Mouse (Mus musculus) lung, adult 18-20 months (tissue): Measurements from ENCODE around the gene Ccdc22.

ENCODE experiments used
- DNase-seq, 2 experiments: peaks; one replicate each; pipeline ENCODE4 v3.0.0; 2022; ENCODE audit warnings: mixed read lengths in 2 of 2

Gene Ccdc22

DNA sequence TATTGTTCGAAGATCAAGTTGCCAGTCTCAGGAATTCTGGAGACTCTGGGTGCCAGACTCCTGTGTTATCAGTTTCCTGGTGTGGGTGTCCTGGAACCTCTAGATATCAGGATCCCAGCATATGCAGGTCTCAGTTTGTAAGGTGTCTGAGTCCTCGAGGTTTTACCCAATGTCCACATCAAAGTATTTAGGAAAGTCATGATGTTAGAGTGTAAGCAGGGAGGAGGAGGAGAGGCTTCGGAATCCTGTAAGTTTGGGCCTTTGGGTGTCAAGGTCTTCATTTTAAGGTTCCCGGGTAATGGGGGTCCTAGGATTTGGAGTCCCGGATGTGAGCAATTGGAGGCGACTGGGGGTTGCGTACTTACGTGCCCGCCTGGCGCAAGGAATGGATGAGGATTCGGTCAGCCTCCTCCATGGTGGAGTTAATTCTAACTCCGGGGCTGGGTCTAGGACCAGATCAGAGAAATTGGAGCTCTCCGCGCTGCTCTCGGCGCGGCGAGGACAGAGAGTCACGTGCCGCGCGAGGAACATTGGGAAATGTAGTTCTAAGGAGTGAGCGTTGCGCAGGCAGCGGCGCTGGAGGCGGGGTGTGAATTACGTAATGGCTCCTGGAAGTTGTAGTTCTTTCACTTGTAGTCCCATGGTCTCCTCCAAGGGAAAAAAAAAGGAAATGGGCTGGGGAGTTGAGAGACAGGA is at the start of gene Ccdc22:
Gene Ccdc22 (minus strand): TSS at position 639 of the 696 bp plus-strand sequence.
- peak; percentile 87 to 90 for DNase-seq

DNA sequence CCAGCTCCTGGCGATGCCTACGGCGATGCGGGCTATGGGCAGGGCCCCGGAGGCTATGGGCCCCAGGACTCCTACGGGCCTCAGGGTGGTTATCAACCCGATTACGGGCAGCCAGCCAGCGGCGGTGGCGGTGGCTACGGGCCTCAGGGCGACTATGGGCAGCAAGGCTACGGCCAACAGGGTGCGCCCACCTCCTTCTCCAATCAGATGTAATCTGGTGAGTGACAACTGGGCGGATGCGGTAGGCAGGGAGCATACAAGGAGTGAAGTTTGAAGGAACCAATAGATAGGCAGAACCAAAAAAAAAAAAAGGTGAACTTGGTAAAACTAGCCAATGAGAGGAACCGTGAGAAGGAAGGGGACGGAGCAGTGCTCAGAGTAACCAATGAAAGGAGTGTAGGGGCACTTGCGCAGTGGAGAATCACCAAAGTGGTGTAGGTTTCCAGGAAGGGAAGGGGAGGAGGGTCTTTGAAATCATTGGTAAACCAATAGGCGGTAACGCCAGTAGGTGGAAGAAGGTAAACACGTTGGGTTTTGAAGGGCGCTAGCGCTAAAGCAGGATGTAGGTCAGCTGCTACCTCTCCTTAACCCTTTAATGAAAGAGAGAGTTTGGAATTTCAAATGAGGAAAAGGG is 43.5 kb upstream of the Ccdc22 start:
- DNase-seq: peak; percentile 90 to 93

- peak; percentile 75 to 81 for DNase-seq
These were observed 40.0 kb upstream of the Ccdc22 start for GRCm38 (mm10) chrX:7645349-7645748.

- no peak for DNase-seq
These were observed 35.5 kb upstream of the Ccdc22 start for GRCm38 (mm10) chrX:7640785-7641184.

- DNase-seq: no peak
These were observed 34.4 kb upstream of the Ccdc22 start for GRCm38 (mm10) chrX:7639536-7640325.

DNA sequence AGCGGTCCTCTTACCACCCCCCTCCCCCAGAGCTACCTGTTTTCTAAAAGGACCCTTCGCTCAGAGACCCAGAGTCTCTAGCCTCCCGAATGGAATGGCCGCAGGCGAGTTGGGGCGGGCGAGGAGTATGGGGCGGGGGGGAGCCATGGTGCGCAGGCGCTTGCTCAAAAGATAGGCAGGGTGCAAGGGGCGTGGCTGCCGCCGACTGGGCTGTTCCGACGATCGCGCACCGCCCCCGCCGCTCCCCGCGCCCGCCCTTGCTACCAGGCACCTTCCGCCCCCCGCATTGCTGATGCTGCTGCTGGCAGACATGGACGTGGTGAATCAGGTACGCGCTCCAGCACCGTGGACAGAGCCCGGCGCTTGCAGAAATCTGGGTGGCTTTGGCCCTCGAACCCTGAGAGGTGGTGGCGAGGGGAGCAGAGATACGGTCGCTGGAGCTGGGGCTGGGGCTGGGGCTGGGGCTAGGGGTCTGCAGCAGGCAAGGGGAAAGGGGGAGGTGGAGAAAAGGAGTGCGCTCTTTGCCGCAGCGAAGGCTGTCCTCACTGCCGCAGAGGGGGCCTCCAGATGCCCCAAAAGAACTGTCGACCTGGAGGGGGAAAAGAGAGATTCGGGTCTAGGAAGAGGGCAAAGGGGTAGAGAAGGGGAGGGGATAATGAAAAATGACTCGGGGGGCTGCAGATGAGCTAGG is 33.2 kb upstream of the Ccdc22 start, which contains the start of gene Syp:
Gene Syp (plus strand): TSS at position 71 of the 691 bp plus-strand sequence.
- peak; percentile 66 to 71 for DNase-seq

GRCm38 (mm10) chrX:7635101-7635500 is 29.8 kb upstream of the Ccdc22 start:
- DNase-seq: no peak

DNA sequence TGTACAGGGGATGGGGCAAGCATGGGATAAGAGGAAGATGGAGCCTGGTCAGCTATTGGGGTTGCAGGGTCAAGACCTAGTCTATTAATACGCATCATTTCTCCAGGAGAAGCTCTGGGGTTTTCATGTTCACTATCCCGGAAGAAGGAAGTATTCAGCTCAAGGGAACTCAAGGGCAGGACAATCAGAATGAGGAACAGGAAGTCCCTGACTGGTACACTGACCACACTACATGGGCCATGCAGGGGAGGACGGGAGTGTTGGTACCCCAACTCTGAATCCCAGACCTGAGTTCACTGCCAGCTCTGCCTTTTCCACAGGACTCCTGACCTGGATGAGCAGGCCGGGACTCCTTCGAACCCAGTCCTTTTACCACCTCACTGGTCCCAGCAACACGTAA is 27.2 kb upstream of the Ccdc22 start:
- no peak for DNase-seq

GRCm38 (mm10) chrX:7617889-7618551 is 12.7 kb upstream of the Ccdc22 start:
- DNase-seq: no peak

DNA sequence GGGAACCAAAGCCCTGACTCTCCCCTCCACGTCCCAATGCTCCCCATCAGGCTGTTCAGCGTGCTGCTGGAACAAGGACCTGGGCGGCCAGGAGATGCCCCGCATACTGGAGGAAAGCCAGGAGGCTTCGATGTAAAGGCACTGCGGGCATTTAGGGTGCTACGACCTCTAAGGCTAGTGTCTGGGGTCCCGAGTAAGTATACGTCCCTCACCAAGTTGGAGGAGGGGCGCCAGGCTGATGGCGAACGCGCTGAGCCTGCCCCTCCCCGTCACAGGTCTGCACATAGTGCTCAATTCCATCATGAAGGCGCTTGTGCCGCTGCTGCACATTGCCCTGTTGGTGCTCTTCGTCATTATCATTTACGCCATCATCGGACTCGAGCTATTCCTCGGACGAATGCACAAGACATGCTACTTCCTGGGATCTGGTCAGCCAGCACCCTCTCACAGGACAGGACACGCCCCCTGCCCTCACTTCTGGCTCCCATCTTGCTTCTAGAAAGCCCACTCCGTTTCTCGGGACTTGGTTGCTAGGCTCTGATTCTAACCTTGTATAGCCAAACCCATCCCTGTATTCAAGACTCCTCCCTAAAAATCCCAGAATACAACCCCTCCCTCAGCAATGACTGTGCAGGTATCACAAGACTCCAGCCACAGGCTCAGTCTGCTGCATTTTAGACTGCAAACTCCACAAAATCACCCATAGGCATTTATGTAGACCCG is 5.4 kb upstream of the Ccdc22 start:
- DNase-seq: no peak

DNA sequence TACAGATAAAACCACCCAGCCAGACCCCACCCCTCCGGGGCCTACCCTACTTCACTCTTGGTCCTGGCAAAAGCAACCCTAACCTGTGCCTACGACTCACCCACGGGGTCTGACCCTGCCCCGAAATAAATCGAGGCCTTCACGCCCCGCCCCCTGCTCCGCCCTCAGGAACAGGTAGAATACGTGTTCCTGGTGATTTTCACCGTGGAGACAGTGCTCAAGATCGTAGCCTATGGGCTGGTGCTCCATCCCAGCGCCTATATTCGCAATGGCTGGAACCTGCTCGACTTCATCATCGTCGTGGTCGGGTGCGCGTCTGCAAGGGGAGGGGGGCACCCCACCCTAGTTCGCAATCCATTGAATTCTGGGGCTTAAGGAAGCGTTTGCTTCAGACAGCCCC is 4.7 kb upstream of the Ccdc22 start:
- no peak for DNase-seq

GRCm38 (mm10) chrX:7606783-7607182 is 1.5 kb upstream of the Ccdc22 start, which contains the start of gene Cacna1f:
Gene Cacna1f, plus strand, starts transcription at chrX:7607083.
- no peak for DNase-seq

DNA sequence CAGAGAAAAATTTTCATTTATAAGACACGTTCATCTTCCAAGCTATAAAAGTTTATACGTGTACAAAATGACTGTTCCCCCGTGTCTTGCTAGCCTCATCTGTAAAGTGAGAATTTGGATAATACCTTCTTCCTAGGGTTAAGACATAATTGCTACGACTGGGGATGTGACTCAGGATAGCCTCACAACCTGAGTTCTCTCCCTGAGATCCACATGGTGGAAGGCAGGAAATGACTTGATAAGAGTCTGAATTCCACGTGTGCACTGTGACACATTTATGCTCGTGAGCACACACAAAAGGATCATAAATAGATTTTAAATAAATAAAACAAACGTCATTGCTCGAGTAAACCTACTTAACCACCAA is 241 bp upstream of the Ccdc22 start:
- no peak for DNase-seq

- no peak for DNase-seq
These were observed 1.3 kb downstream of the Ccdc22 start for GRCm38 (mm10) chrX:7604004-7604403.

DNA sequence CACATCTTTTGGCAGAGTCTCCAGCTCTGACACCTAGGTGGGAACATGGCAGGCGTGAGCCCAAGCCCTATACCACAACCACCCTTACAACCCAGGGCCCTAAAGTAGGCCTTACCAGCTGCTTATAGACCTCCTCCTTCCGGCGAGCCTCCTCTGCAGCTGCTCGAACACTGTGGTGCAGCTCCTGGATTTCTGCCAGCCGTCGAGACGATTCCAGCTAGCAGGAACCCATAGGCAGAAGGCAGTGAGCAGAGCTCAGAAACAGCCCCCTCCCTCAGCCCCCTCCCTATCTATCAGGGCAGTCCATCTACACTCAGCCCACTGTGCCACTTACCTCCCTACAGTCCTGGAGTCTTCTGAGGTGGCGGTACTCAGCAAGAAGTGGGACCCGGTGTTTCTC is 9.9 kb downstream of the Ccdc22 start:
- no peak for DNase-seq

DNA sequence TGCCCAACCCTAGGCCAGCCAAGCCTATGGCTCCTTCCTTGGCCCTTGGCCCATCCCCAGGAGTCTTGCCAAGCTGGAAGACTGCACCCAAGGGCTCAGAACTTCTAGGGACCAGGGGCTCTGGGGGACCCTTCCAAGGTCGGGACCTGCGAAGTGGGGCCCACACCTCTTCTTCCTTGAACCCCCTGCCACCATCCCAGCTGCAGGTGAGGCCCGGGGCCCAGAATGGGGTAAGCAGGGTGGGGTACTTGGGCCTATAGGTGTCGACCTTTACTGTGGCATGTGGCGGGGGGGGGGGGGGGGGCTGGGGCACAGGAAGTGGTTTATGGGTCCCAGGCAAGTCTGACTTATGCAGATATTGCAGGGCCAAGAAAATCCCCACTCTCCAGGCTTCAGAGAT is 19.0 kb downstream of the Ccdc22 start:
- no peak for DNase-seq

DNA sequence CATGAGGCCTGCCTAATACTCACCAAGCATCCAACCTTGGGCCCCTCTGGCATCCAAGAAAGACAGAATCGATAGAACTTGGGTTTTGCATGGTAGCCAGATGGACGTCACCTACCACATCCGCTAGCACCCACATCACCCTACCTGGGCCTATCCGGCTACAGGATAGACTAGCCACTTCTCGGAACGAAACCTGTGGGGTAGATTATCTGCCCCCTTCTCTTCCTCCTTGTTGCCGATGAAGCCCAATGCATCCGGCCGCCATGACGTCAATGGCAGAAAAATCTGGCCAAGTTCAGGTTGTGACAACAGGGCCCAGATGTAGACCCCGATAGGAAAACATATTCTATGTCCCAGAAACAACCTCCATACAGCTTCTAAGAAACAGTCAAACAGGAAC is 21.4 kb downstream of the Ccdc22 start:
- no peak for DNase-seq

DNA sequence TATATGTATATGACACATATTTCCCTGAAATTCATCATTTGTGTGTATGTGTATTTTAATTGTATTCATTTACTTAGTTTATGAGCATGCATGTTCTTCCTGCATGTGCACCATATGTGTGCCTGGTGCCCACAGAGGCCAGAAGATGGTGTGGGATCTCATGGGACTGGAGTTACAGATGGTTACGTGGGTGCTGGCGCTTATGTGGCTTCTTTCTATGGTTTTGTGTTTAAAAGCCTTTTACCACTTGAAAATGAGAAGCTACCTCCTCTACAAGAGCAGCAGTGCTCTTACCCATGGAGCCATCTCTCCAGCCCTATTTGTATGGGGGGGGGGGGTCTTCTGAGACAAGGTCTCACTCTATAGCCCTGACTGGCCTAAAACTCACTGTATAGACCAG is 24.2 kb downstream of the Ccdc22 start:
- no peak for DNase-seq

- no peak for DNase-seq
These were observed 30.5 kb downstream of the Ccdc22 start for GRCm38 (mm10) chrX:7574885-7575231.

- peak; percentile 95 to 97 for DNase-seq
These were observed 31.0 kb downstream of the Ccdc22 start, which contains the start of gene Ppp1r3f for GRCm38 (mm10) chrX:7574087-7574884. Gene Ppp1r3f, minus strand, starts transcription at chrX:7574283.
